Mouse (Mus musculus): ENCODE results near the gene Tmem132d. TPM values are rescaled to one million over a fixed set of nuclear protein-coding genes. Genes with fewer than 3 reads are reported as not detected.
"Not testable (repeated sequence)": the region's sequence is repeated elsewhere in the genome, so short reads cannot be mapped to it uniquely, and the experiment has no call there.

Gene Tmem132d
- polyA plus RNA-seq, 1 experiment from 2014 or later, result 0.16 TPM

DNA sequence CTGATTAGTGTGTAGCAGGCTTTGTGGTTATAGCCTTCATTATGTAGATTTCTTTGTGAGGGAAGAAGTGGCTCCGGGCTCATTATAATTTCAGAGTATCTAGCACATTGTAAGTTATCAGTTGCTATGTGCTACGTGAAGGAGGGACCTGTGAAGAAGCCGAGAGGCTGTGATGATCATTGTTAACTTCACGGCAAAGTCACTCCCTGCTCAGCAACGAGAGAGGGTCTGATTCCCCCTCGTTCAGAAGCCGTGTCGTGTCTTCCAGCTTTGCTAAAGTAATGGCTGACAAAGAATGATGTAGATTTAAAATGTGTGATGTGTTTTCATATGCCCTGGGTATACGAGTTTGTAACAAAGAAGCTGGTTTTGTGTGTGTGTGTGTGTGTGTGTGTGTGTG lies 391.1 kb downstream of the Tmem132d start:
- no peak overlapping the region for H3K9ac ChIP-seq (ENCODE audit: low read length)
- H3K27me3 ChIP-seq (ENCODE audit: control insufficient read depth, insufficient read depth, low read length), result no peaks in the 10 kb centered on the region
- H3K4me3 ChIP-seq (ENCODE audit: low read length), result no peak overlapping the region
- 67% methylated on average over 9 of the region's 9 CpGs for WGBS
- peaks cover 2% of the 10 kb centered on the region; the same call in 1 of the 2 replicates for H3K9me3 ChIP-seq (replicated peaks; ENCODE audit: control insufficient read depth, low read length)
- no peaks in the 10 kb centered on the region for H3K36me3 ChIP-seq (ENCODE audit: control insufficient read depth, insufficient read depth)
- H3K4me2 ChIP-seq (ENCODE audit: low read depth, low read length), result no peak overlapping the region
- H3K27ac ChIP-seq (ENCODE audit: low read length), result no peak overlapping the region
- ATAC-seq (replicated peaks; ENCODE audit: extremely low read depth, insufficient read depth, low FRiP score), result no peak
- H3K4me1 ChIP-seq (ENCODE audit: control insufficient read depth, insufficient read depth, low read length), result no peaks in the 10 kb centered on the region

DNA sequence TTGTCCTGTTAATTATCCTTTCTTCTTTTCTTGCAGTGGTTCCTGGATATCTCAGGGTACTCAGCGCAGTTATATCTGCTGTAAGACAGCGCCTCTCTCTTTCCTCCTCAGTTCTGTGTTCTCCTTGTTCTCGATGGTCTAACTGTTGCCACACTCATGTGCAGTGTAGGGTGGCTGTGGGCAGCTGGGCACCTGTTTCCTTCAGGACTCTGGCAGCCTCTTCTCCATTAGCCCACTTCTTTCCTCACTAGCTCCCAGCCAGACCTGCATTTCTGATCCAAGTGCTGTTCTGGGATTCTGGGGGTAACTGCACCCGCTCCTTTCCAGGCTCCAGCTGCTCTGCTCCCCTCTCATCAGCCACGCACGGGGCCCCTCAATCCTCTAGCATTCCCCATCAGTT lies 392.8 kb downstream of the Tmem132d start:
- no peak overlapping the region for H3K27ac ChIP-seq (ENCODE audit: low read length)
- no peak overlapping the region for H3K4me2 ChIP-seq (ENCODE audit: low read depth, low read length)
- H3K4me1 ChIP-seq (ENCODE audit: control insufficient read depth, insufficient read depth, low read length), result no peaks in the 10 kb centered on the region
- no peaks in the 10 kb centered on the region for H3K36me3 ChIP-seq (ENCODE audit: control insufficient read depth, insufficient read depth)
- H3K9me3 ChIP-seq (replicated peaks; ENCODE audit: control insufficient read depth, low read length), result peaks cover 2% of the 10 kb centered on the region; the same call in 1 of the 2 replicates
- H3K4me3 ChIP-seq (ENCODE audit: low read length), result no peak overlapping the region
- no peaks in the 10 kb centered on the region for H3K27me3 ChIP-seq (ENCODE audit: control insufficient read depth, insufficient read depth, low read length)
- H3K9ac ChIP-seq (ENCODE audit: low read length), result no peak overlapping the region
- ATAC-seq (replicated peaks; ENCODE audit: extremely low read depth, insufficient read depth, low FRiP score), result no peak
- 83% methylated on average over 6 of the region's 6 CpGs for WGBS

DNA sequence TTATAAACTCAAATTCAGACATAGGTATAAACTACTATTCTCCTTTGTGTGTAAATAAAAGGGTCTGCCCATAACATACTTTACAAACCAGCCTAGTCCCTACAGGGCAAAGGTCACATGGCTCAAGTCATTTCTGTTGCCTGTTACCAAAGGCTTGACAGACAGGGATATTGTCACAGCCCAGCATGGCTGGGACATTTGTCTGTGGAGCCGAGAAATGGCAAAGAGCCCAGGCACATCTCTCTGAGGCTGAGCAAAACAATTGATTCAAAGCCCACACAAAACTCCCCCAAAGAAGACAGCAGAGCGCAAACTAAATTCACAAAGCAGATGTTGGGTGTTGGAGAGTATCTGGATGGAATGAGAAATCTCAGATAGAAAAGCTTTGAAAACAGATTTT lies 405.8 kb downstream of the Tmem132d start:
- no peak overlapping the region for H3K4me2 ChIP-seq (ENCODE audit: low read depth, low read length)
- no peak for ATAC-seq (replicated peaks; ENCODE audit: extremely low read depth, insufficient read depth, low FRiP score)

DNA sequence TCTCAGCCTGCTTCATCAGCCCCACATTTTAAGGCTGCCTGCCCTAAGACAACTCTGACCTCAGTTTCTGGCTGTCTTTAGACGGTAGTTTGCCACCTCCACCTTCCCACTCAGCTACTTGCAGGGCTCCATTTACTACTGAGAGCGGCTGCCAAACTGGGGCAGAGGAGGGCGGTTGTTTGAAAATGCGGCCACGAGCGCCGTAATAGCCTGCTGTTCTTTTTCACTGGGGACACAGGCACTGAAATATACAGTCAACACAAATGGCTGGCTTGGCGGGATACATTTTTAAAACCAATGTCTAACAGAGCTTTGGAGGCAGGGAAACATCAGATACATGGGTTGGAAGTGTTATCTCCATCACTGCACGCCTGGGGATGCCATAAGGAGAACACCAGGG lies 428.2 kb downstream of the Tmem132d start:
- no peaks in the 10 kb centered on the region for H3K36me3 ChIP-seq (ENCODE audit: control insufficient read depth, insufficient read depth)
- no peak overlapping the region for H3K4me2 ChIP-seq (ENCODE audit: low read depth, low read length)
- no peak overlapping the region for H3K9ac ChIP-seq (ENCODE audit: low read length)
- H3K27ac ChIP-seq (ENCODE audit: low read length), result no peak overlapping the region
- H3K4me1 ChIP-seq (ENCODE audit: control insufficient read depth, insufficient read depth, low read length), result no peaks in the 10 kb centered on the region
- no peaks in the 10 kb centered on the region for H3K27me3 ChIP-seq (ENCODE audit: control insufficient read depth, insufficient read depth, low read length)
- no peak for ATAC-seq (replicated peaks; ENCODE audit: extremely low read depth, insufficient read depth, low FRiP score)
- peaks cover 8% of the 10 kb centered on the region; the same call in 1 of the 2 replicates for H3K9me3 ChIP-seq (replicated peaks; ENCODE audit: control insufficient read depth, low read length)
- 67% methylated on average over 9 of the region's 9 CpGs for WGBS
- no peak overlapping the region for H3K4me3 ChIP-seq (ENCODE audit: low read length)

More for the DNA sequence above, 405.8 kb downstream of the Tmem132d start:
- H3K27me3 ChIP-seq (ENCODE audit: control insufficient read depth, insufficient read depth, low read length), result no peaks in the 10 kb centered on the region
- no peak overlapping the region for H3K9ac ChIP-seq (ENCODE audit: low read length)
- no peaks in the 10 kb centered on the region for H3K4me1 ChIP-seq (ENCODE audit: control insufficient read depth, insufficient read depth, low read length)
- no peaks in the 10 kb centered on the region for H3K36me3 ChIP-seq (ENCODE audit: control insufficient read depth, insufficient read depth)
- H3K4me3 ChIP-seq (ENCODE audit: low read length), result no peak overlapping the region
- no peaks in the 10 kb centered on the region; the same call in 1 of the 2 replicates for H3K9me3 ChIP-seq (replicated peaks; ENCODE audit: control insufficient read depth, low read length)
- no peak overlapping the region for H3K27ac ChIP-seq (ENCODE audit: low read length)
- WGBS, result 60% methylated on average over 2 of the region's 2 CpGs

DNA sequence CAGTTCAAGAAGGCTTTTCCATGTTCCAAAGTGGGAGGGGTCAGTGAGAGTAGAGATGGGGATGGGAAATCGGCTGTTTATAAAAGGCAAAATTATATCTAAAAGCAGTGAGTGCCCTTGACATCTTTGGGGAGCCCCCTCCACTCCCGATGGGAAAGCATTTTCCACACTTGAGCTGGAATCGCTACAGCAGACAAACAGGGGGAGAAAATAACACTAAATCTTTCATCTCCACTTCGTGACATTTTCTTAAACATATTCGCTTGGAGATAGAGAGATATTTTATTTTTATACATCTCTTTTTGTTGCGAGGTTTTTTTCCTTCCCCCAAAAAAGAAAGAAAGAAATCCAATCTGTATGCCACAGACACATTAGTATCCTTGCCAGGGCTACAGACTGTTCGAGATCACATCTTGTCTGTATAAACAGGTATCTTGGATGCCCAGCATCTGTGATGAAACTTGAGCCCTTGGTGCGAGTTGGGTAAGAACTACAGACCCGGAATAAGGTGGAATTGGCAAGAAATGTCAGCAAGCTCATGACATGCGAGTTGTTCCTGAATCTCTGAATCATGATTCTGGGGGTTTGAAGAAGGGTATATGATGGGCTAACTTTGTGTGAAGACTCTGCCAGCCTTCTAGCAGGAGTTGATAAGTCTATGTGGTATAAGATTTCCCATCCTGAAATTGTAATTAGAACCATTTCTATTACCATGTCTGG lies 436.2 kb downstream of the Tmem132d start:
- Histone ChIP-seq H3K9me3 (replicated peaks; ENCODE audit: control insufficient read depth, low read length) (no peaks in the 10 kb centered on the region; the same call in 1 of the 2 replicates), H3K27ac (ENCODE audit: low read length) (no peak overlapping the region), H3K27me3 (ENCODE audit: control insufficient read depth, insufficient read depth, low read length) (no peaks in the 10 kb centered on the region), H3K4me2 (ENCODE audit: low read depth, low read length) (no peak overlapping the region), H3K36me3 (ENCODE audit: control insufficient read depth, insufficient read depth) (no peaks in the 10 kb centered on the region), H3K4me1 (ENCODE audit: control insufficient read depth, insufficient read depth, low read length) (no peaks in the 10 kb centered on the region), H3K9ac (ENCODE audit: low read length) (no peak overlapping the region), H3K4me3 (ENCODE audit: low read length) (no peak overlapping the region)
- WGBS, result 68% methylated on average over 10 of the region's 10 CpGs
- ATAC-seq (replicated peaks; ENCODE audit: extremely low read depth, insufficient read depth, low FRiP score), result no peak

DNA sequence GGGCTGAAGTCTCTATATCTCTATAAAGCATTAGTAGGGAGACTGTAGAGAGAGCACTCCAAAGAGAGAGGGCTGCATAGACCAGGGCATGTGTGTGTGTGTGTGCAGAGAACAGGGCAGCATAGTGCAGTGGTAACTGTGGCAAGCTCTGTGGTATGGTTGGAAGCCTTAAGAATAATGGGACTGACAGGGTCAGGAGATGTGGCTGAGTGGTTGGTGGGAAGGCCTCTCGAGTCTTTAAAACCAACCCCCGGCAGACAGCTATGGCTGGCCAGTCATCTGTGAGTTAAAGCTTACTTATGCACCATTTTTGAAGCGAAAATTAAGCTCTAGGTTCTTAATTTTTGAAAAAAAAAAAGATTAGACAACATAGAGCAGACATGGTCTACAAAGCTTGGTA lies 439.4 kb downstream of the Tmem132d start:
- Histone ChIP-seq H3K4me1 (ENCODE audit: control insufficient read depth, insufficient read depth, low read length) (no peaks in the 10 kb centered on the region), H3K36me3 (ENCODE audit: control insufficient read depth, insufficient read depth) (no peaks in the 10 kb centered on the region), H3K27me3 (ENCODE audit: control insufficient read depth, insufficient read depth, low read length) (no peaks in the 10 kb centered on the region), H3K4me3 (ENCODE audit: low read length) (no peak overlapping the region), H3K4me2 (ENCODE audit: low read depth, low read length) (no peak overlapping the region), H3K9ac (ENCODE audit: low read length) (no peak overlapping the region), H3K27ac (ENCODE audit: low read length) (no peak overlapping the region), H3K9me3 (replicated peaks; ENCODE audit: control insufficient read depth, low read length) (no peaks in the 10 kb centered on the region; the same call in 1 of the 2 replicates)
- 75% methylated on average over 3 of the region's 3 CpGs for WGBS
- ATAC-seq (replicated peaks; ENCODE audit: extremely low read depth, insufficient read depth, low FRiP score), result no peak

DNA sequence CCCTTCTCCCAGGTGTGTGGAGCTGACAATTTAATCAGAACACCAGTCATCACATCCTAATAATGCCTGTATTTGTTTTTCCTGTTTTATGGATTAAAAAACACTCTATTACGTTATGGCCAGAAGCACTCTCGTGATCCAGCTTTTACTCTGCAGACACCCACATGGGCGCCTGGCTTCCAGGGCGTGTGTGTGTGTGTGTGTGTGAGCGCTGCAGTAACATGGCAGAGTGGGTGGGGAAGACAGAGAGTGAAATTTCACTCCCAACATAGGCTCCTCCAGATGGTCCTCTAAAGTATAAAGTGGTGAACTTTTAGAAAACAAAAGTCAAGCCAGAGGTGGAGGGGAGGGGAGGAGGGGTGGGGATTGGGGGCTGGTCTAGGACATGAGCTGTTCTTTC lies 442.1 kb downstream of the Tmem132d start:
- H3K36me3 ChIP-seq (ENCODE audit: control insufficient read depth, insufficient read depth), result no peaks in the 10 kb centered on the region
- H3K9ac ChIP-seq (ENCODE audit: low read length), result no peak overlapping the region
- H3K9me3 ChIP-seq (replicated peaks; ENCODE audit: control insufficient read depth, low read length), result no peaks in the 10 kb centered on the region; the same call in 1 of the 2 replicates
- H3K27me3 ChIP-seq (ENCODE audit: control insufficient read depth, insufficient read depth, low read length), result no peaks in the 10 kb centered on the region
- no peak for ATAC-seq (replicated peaks; ENCODE audit: extremely low read depth, insufficient read depth, low FRiP score)
- H3K4me3 ChIP-seq (ENCODE audit: low read length), result no peak overlapping the region
- H3K27ac ChIP-seq (ENCODE audit: low read length), result no peak overlapping the region
- 80% methylated on average over 5 of the region's 5 CpGs for WGBS
- no peak overlapping the region for H3K4me2 ChIP-seq (ENCODE audit: low read depth, low read length)
- no peaks in the 10 kb centered on the region for H3K4me1 ChIP-seq (ENCODE audit: control insufficient read depth, insufficient read depth, low read length)

DNA sequence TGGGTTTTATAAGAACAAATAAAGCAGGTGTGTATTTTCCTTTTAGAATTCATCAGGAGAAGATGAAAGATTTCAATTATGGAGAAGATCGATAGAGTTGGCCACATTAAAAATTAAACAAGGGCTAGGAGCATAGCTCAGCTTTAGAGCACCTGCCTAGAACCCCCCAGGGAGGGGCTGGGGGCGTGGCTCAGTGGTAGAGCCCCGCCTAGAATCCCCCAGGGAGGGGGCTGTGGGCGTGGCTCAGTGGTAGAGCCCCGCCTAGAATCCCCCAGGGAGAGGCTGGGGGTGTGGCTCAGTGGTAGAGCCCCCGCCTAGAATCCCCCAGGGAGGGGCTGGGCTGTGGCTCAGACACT lies 452.9 kb downstream of the Tmem132d start:
- H3K4me1 ChIP-seq (ENCODE audit: control insufficient read depth, insufficient read depth, low read length); H3K27ac ChIP-seq (ENCODE audit: low read length); H3K4me3 ChIP-seq (ENCODE audit: low read length); H3K9me3 ChIP-seq (replicated peaks; ENCODE audit: control insufficient read depth, low read length); H3K36me3 ChIP-seq (ENCODE audit: control insufficient read depth, insufficient read depth); H3K27me3 ChIP-seq (ENCODE audit: control insufficient read depth, insufficient read depth, low read length); ATAC-seq (replicated peaks; ENCODE audit: extremely low read depth, insufficient read depth, low FRiP score); H3K9ac ChIP-seq (ENCODE audit: low read length); H3K4me2 ChIP-seq (ENCODE audit: low read depth, low read length): not testable (repeated sequence)
- WGBS, result 46% methylated on average over 6 of the region's 6 CpGs

DNA sequence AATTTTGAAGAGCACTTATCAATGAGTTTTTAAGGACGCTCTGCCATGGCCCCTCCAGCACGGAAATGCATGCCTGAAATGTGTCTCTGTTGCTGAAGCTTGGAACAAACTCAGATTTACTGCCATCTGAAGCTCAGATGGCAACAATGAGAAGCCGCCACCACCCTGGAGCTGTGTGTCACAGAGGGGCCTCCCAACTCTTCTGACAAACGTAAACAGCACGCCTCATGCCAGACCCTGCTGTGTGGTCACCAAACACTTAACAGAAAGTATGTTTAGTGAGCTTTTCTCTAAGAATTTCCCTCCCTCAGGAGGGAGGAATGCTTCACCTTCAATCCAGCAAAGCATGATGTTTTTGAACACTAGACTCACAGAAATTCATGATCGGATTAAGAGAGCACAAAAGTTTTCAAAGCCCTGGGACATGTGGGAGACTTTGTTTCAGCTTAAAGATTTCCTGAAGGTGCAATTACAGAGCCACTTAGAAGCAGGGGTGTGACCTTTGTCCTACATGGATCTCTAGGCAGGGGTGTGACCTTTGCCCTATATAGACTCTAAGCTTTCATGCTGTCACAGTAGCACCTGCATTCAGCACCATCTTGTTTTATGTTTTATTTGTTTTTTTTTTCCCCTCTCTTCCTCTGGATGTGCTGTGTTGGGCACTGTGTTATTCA lies 453.4 kb downstream of the Tmem132d start:
- H3K4me3 ChIP-seq (ENCODE audit: low read length), result no peak overlapping the region
- H3K9me3 ChIP-seq (replicated peaks; ENCODE audit: control insufficient read depth, low read length), result peaks cover 7% of the 10 kb centered on the region; the same call in 1 of the 2 replicates
- no peaks in the 10 kb centered on the region for H3K4me1 ChIP-seq (ENCODE audit: control insufficient read depth, insufficient read depth, low read length)
- H3K27ac ChIP-seq (ENCODE audit: low read length), result no peak overlapping the region
- WGBS, result 59% methylated on average over 6 of the region's 6 CpGs
- H3K36me3 ChIP-seq (ENCODE audit: control insufficient read depth, insufficient read depth), result no peaks in the 10 kb centered on the region
- no peak overlapping the region for H3K4me2 ChIP-seq (ENCODE audit: low read depth, low read length)
- no peaks in the 10 kb centered on the region for H3K27me3 ChIP-seq (ENCODE audit: control insufficient read depth, insufficient read depth, low read length)
- no peak overlapping the region for H3K9ac ChIP-seq (ENCODE audit: low read length)
- ATAC-seq (replicated peaks; ENCODE audit: extremely low read depth, insufficient read depth, low FRiP score), result no peak

Measured in heart, embryonic 16.5 days (tissue).